Mouse (Mus musculus) embryonic facial prominence, embryonic 12.5 days (tissue): Measurements from ENCODE around the gene Slc25a16. TPM values are rescaled to one million over a fixed set of nuclear protein-coding genes. Genes with fewer than 3 reads are reported as not detected.

ENCODE experiments used
- ATAC-seq: fragments of 200-750 bp; cut with Nextera tagmentation; 2 replicates; pipeline ENCODE4 v1.8.0; 2017; ENCODE audit not compliant: insufficient number of reproducible peaks, insufficient read depth, low FRiP score, low TSS enrichment
- H3K27ac ChIP-seq: fragments of 300-500 bp; sonication (generic); 2 replicates; pipeline ENCODE4 v1.5.1; 2016; ENCODE audit warnings: mild to moderate bottlenecking
- H3K27me3 ChIP-seq: fragments of 300-500 bp; sonication (generic); 2 replicates; pipeline ENCODE4 v1.6.1; 2016; ENCODE audit warnings: mild to moderate bottlenecking, moderate library complexity
- H3K36me3 ChIP-seq: fragments of 300-500 bp; sonication (generic); 2 replicates; pipeline ENCODE4 v1.6.1; 2016; ENCODE audit warnings: mild to moderate bottlenecking
- H3K4me1 ChIP-seq: fragments of 300-500 bp; sonication (generic); 2 replicates; pipeline ENCODE4 v1.6.1; 2016
- H3K4me2 ChIP-seq: fragments of 300-500 bp; sonication (generic); replicated peaks from 2 replicates; pipeline ENCODE4 v1.6.1; 2016; ENCODE audit warnings: mild to moderate bottlenecking, moderate library complexity
- H3K4me3 ChIP-seq: fragments of 300-500 bp; sonication (generic); 2 replicates; pipeline ENCODE4 v1.5.1; 2016; ENCODE audit warnings: mild to moderate bottlenecking
- H3K9ac ChIP-seq: fragments of 300-500 bp; sonication (generic); 2 replicates; pipeline ENCODE4 v1.6.1; 2016; ENCODE audit warnings: mild to moderate bottlenecking, moderate library complexity
- H3K9me3 ChIP-seq: fragments of 300-500 bp; sonication (generic); 2 replicates; pipeline ENCODE4 v1.6.1; 2016; ENCODE audit warnings: mild to moderate bottlenecking, moderate library complexity
- WGBS: fragments of 180-500 bp; shearing (Covaris S2); methylation state at CpG from one replicate; pipeline ENCODE4 v1.1.7; 2016; 5-methylcytosine and 5-hydroxymethylcytosine counted together
- polyA plus RNA-seq: library from polyadenylated mRNA; unstranded; fragments of >200 nt; fragmentation: Nextera tagmentation; extraction: Ambion mirVana; gene quantifications from 2 replicates; pipeline ENCODE4 v1.2.1, GENCODE M21; 2016

Slc25a16 gene
- polyA plus RNA-seq, 1 experiment from 2014 or later, result 10.8 TPM

DNA sequence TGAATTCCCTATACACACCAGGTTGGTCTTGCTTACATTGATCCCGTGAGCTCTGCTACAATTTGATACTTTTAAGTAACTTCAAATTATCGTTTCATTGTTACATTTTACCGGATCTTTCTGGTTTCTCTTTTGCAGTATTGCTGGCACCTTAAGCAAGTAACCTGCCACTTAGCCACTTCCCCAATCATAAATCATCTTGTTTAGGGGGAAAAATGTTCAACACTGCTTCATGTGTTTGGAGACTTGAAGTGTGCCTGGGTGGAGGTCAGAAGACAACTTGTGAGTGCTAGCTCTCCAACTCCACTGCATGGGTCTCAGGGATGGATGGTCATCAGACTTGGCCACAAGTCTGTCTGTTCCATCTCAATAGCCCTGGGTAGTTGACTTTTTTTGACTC lies 29.4 kb upstream of the Slc25a16 start:
- Histone ChIP-seq H3K9me3 (no peaks in the 10 kb centered on the region), H3K27me3 (peaks cover 2% of the 10 kb centered on the region; the same call in 1 of the 2 replicates), H3K4me2 (no peak overlapping the region), H3K36me3 (no peaks in the 10 kb centered on the region), H3K4me1 (no peaks in the 10 kb centered on the region), H3K9ac (no peak overlapping the region), H3K27ac (no peak overlapping the region), H3K4me3 (no peak overlapping the region)
- ATAC-seq, result no peak
- WGBS, result 83% methylated on average over 3 of the region's 3 CpGs

- no peaks in the 10 kb centered on the region for H3K9me3 ChIP-seq
- no peaks in the 10 kb centered on the region for H3K4me1 ChIP-seq
- H3K27ac ChIP-seq, result no peak overlapping the region
- no peaks in the 10 kb centered on the region for H3K36me3 ChIP-seq
- no peak overlapping the region for H3K4me2 ChIP-seq
- peaks cover 2% of the 10 kb centered on the region; the same call in 1 of the 2 replicates for H3K27me3 ChIP-seq
- no peak overlapping the region for H3K4me3 ChIP-seq
- WGBS, result 20% methylated on average over 4 of the region's 4 CpGs
- ATAC-seq, result no peak
- H3K9ac ChIP-seq, result no peak overlapping the region
Observed at GRCm38 (mm10) chr10:62892549-62893232, 27.7 kb upstream of the Slc25a16 start.

DNA sequence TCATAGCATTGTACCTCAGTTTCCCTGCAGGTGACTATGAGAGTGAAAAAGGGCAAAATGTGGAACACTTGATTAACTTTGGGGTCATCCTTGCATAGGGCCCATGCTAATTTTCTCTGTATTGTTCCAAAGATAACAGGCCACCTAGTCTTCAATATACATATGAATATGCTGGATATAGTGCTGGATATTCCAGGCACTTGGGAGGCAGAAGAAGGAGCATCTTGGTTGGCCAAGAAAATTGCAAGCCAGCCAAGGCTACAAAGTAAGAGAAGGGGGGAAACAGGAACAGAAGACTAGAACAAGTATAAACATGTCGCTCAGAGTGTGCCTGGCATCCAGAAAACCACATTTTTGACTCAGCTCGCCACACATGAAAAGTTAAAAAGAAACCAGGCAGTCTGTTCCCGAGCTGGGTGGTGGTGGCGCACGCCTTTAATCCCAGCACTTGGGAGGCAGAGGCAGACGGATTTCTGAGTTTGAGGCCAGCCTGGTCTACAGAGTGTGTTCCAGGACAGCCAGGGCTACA lies 27.0 kb upstream of the Slc25a16 start:
- Histone ChIP-seq H3K4me2 (no peak overlapping the region), H3K9me3 (no peaks in the 10 kb centered on the region), H3K4me1 (no peaks in the 10 kb centered on the region), H3K36me3 (no peaks in the 10 kb centered on the region), H3K27me3 (no peaks in the 10 kb centered on the region), H3K4me3 (no peak overlapping the region), H3K9ac (no peak overlapping the region), H3K27ac (no peak overlapping the region)
- no peak for ATAC-seq
- WGBS, result 64% methylated on average over 6 of the region's 6 CpGs

DNA sequence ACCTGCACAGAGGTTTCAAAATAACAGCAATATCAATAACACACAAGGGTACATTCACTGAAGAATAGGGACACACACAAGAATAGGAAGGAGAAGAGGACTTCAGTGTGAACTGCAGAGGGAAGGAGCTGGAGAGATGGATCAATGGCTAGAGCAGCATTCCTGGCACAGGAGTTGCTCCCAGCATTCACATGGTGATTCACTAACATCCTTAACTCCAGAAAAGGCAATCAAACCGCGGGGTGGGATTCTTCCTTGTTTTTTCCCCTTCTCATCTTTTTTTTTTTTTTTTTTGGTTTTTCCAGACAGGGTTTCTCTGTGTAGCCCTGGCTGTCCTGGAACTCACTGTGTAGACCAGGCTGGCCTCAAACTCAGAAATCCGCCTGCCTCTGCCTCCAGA lies 26.0 kb upstream of the Slc25a16 start:
- H3K9ac ChIP-seq, result no peak overlapping the region
- no peak overlapping the region for H3K4me2 ChIP-seq
- no peaks in the 10 kb centered on the region for H3K9me3 ChIP-seq
- ATAC-seq, result no peak
- no peaks in the 10 kb centered on the region for H3K27me3 ChIP-seq
- WGBS, result 75% methylated on average over 3 of the region's 3 CpGs
- no peaks in the 10 kb centered on the region for H3K36me3 ChIP-seq
- H3K4me3 ChIP-seq, result no peak overlapping the region
- H3K4me1 ChIP-seq, result no peaks in the 10 kb centered on the region
- H3K27ac ChIP-seq, result no peak overlapping the region

- Histone ChIP-seq H3K27me3 (no peaks in the 10 kb centered on the region), H3K27ac (no peak overlapping the region), H3K36me3 (no peaks in the 10 kb centered on the region), H3K9me3 (no peaks in the 10 kb centered on the region), H3K4me2 (no peak overlapping the region), H3K4me3 (no peak overlapping the region), H3K9ac (no peak overlapping the region), H3K4me1 (no peaks in the 10 kb centered on the region)
- no peak for ATAC-seq
- 80% methylated on average over 6 of the region's 6 CpGs for WGBS
Observed at GRCm38 (mm10) chr10:62895386-62895785, 25.0 kb upstream of the Slc25a16 start.

GRCm38 (mm10) chr10:62896035-62896434 lies 24.4 kb upstream of the Slc25a16 start:
- 71% methylated on average over 4 of the region's 4 CpGs for WGBS
- Histone ChIP-seq H3K4me2 (no peak overlapping the region), H3K4me3 (no peak overlapping the region), H3K9ac (no peak overlapping the region), H3K9me3 (no peaks in the 10 kb centered on the region), H3K27ac (no peak overlapping the region), H3K27me3 (no peaks in the 10 kb centered on the region), H3K4me1 (no peaks in the 10 kb centered on the region), H3K36me3 (no peaks in the 10 kb centered on the region)
- ATAC-seq, result no peak

DNA sequence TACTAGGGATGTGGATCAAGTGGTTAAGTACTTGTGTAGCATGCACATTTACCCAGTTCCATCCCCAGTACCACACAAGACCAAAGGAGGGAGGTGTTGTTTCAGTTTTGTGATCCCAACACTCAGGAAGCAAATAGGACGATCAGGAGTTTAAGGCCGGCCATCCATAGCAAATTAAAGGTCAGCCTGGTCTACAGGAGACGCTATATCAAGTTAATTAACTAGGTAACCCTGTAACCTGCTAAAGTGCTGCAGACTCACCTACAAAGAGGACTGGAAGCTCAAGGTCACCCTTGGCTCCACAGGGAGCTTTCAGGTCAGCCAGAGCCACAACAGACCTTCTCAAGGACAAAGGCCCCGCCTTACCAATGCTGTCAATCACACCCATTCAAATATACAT lies 23.7 kb upstream of the Slc25a16 start:
- Histone ChIP-seq H3K27ac (no peak overlapping the region), H3K27me3 (no peaks in the 10 kb centered on the region), H3K4me1 (no peaks in the 10 kb centered on the region), H3K4me2 (no peak overlapping the region), H3K9ac (no peak overlapping the region), H3K36me3 (no peaks in the 10 kb centered on the region), H3K4me3 (no peak overlapping the region), H3K9me3 (no peaks in the 10 kb centered on the region)
- 62% methylated on average over 4 of the region's 4 CpGs for WGBS
- ATAC-seq, result no peak

DNA sequence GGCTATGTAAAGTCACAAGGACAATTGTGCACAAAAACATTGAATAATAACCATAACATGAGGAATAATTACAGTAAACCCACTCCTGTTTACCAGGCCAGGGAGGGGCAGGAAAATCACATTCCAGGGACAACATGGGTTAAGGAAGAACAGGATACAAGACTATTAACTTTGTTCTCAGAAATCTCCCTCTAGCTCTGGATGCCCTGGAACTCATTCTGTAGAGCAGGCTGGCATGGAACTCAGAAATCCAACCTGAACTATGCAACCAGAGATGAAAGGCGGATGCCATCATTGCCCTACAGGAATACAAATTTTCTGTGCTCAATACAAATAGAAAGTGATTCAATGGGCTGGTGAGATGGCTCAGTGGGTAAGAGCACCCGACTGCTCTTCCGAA lies 23.0 kb upstream of the Slc25a16 start:
- no peaks in the 10 kb centered on the region for H3K36me3 ChIP-seq
- no peaks in the 10 kb centered on the region for H3K27me3 ChIP-seq

DNA sequence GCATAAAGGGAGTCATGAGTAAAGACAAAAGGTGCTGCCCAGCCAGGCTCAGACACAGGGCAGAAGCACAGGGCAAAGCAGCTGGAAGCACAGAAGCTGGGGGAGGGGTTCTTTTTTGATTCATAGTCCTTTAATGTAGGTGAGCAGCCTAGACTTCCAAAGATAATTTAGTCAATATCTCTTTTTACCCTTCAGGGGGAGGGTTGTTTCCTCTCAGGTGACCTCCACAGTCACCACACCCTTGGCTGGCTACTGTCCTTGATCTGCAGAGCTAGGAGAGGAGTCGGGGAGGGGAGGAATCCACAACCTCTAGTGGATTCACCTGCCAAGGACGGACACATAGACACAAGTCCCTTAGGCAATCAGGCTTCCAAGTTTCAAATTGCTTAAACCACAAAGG lies 22.4 kb upstream of the Slc25a16 start:
- WGBS, result 75% methylated on average over 2 of the region's 2 CpGs
- no peak for ATAC-seq

More for the DNA sequence above, 23.0 kb upstream of the Slc25a16 start:
- H3K9ac ChIP-seq, result no peak overlapping the region
- H3K4me2 ChIP-seq, result no peak overlapping the region
- no peak overlapping the region for H3K27ac ChIP-seq
- no peak for ATAC-seq
- no peaks in the 10 kb centered on the region for H3K4me1 ChIP-seq
- H3K9me3 ChIP-seq, result no peaks in the 10 kb centered on the region
- H3K4me3 ChIP-seq, result no peak overlapping the region
- WGBS, result 90% methylated on average over 3 of the region's 3 CpGs

GRCm38 (mm10) chr10:62900144-62900543 lies 20.3 kb upstream of the Slc25a16 start:
- no peak for ATAC-seq
- Histone ChIP-seq H3K27ac (no peak overlapping the region), H3K9me3 (no peaks in the 10 kb centered on the region), H3K4me2 (no peak overlapping the region), H3K9ac (no peak overlapping the region), H3K36me3 (no peaks in the 10 kb centered on the region), H3K4me3 (no peak overlapping the region), H3K27me3 (no peaks in the 10 kb centered on the region), H3K4me1 (no peaks in the 10 kb centered on the region)
- WGBS, result 94% methylated on average over 4 of the region's 4 CpGs

More for the DNA sequence above, 22.4 kb upstream of the Slc25a16 start:
- H3K9me3 ChIP-seq, result no peaks in the 10 kb centered on the region
- no peak overlapping the region for H3K9ac ChIP-seq
- H3K4me2 ChIP-seq, result no peak overlapping the region
- H3K4me1 ChIP-seq, result no peaks in the 10 kb centered on the region
- H3K36me3 ChIP-seq, result no peaks in the 10 kb centered on the region
- H3K27ac ChIP-seq, result no peak overlapping the region
- no peak overlapping the region for H3K4me3 ChIP-seq
- no peaks in the 10 kb centered on the region for H3K27me3 ChIP-seq

GRCm38 (mm10) chr10:62901826-62902225 lies 18.6 kb upstream of the Slc25a16 start:
- Histone ChIP-seq H3K36me3 (no peaks in the 10 kb centered on the region), H3K4me2 (no peak overlapping the region), H3K4me1 (no peaks in the 10 kb centered on the region), H3K9ac (no peak overlapping the region), H3K4me3 (no peak overlapping the region), H3K27me3 (no peaks in the 10 kb centered on the region), H3K27ac (no peak overlapping the region), H3K9me3 (no peaks in the 10 kb centered on the region)
- WGBS, result 42% methylated on average over 8 of the region's 8 CpGs
- ATAC-seq, result no peak

GRCm38 (mm10) chr10:62902829-62903228 lies 17.6 kb upstream of the Slc25a16 start:
- 61% methylated on average over 1 of the region's 1 CpGs for WGBS
- Histone ChIP-seq H3K9me3 (no peaks in the 10 kb centered on the region), H3K4me3 (no peak overlapping the region), H3K27ac (no peak overlapping the region), H3K36me3 (no peaks in the 10 kb centered on the region), H3K9ac (no peak overlapping the region), H3K4me1 (no peaks in the 10 kb centered on the region), H3K27me3 (no peaks in the 10 kb centered on the region), H3K4me2 (no peak overlapping the region)
- ATAC-seq, result no peak
